Mouse (Mus musculus): ENCODE measurements at regions not wholly inside any gene's neighbourhood (a gene's known extent, or its start where the extent isn't known, plus 50 kb on each side); places are given as distances from the start of the nearest gene placed in this dataset.

- Histone ChIP-seq H3K9me3 (replicated peaks) (no peaks in the 10 kb centered on the region), H3K36me3 (no peaks in the 10 kb centered on the region), H3K4me2 (no peak overlapping the region), H3K4me1 (replicated peaks) (no peaks in the 10 kb centered on the region), H3K27me3 (no peaks in the 10 kb centered on the region), H3K9ac (no peak overlapping the region), H3K4me3 (no peak overlapping the region), H3K27ac (no peak overlapping the region)
- ATAC-seq (replicated peaks; ENCODE audit: insufficient number of reproducible peaks, insufficient read depth, low FRiP score, low read depth), result no peak
- WGBS, result 85% methylated on average over 2 of the region's 2 CpGs
Observed at GRCm38 (mm10) chr6:148564146-148564545, 120.0 kb upstream of the Tmtc1 start.

GRCm38 (mm10) chr6:148562206-148562708, 118.1 kb upstream of the Tmtc1 start:
- H3K9ac ChIP-seq, result no peak overlapping the region
- H3K9me3 ChIP-seq (replicated peaks), result no peaks in the 10 kb centered on the region
- H3K4me1 ChIP-seq (replicated peaks), result no peaks in the 10 kb centered on the region; the same call in 1 of the 2 replicates
- H3K27me3 ChIP-seq, result no peaks in the 10 kb centered on the region
- no peaks in the 10 kb centered on the region for H3K36me3 ChIP-seq
- no peak overlapping the region for H3K4me2 ChIP-seq
- no peak for ATAC-seq (replicated peaks; ENCODE audit: insufficient number of reproducible peaks, insufficient read depth, low FRiP score, low read depth)
- H3K4me3 ChIP-seq, result no peak overlapping the region
- WGBS, result 50% methylated on average over 2 of the region's 2 CpGs
- H3K27ac ChIP-seq, result no peak overlapping the region

DNA sequence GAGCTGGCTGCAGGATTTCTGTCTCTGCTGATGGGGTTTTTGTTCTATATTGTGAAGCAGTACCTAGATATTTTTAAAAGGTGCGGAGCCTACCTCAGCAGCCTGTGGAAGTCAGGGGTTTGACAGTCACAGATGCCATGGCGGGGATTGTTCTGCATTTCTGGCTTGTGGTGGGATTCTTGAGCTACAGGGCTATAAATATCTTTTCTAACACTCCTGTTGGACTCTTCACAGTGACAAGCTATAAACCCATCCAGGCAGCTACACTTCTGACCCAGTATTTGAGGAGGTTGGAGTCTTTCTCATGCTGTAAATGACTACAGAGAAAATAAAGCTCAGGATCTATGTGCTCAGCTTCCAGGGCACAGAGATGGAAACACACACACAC, 112.3 kb upstream of the Tmtc1 start:
- no peaks in the 10 kb centered on the region for H3K36me3 ChIP-seq
- H3K4me2 ChIP-seq, result peak overlapping the region; percentile 30; the same call in 1 of the 2 replicates
- no peak overlapping the region for H3K4me3 ChIP-seq
- WGBS, result 39% methylated on average over 2 of the region's 2 CpGs
- 0 out of 2 replicates have a peak, but pooled peaks have one; percentile 43 for ATAC-seq (replicated peaks; ENCODE audit: insufficient number of reproducible peaks, insufficient read depth, low FRiP score, low read depth)
- H3K9me3 ChIP-seq (replicated peaks), result no peaks in the 10 kb centered on the region
- no peak overlapping the region for H3K9ac ChIP-seq
- no peaks in the 10 kb centered on the region for H3K27me3 ChIP-seq
- peaks cover 19% of the 10 kb centered on the region; the same call in 1 of the 2 replicates for H3K4me1 ChIP-seq (replicated peaks)
- peak overlapping the region; percentile 85 for H3K27ac ChIP-seq

DNA sequence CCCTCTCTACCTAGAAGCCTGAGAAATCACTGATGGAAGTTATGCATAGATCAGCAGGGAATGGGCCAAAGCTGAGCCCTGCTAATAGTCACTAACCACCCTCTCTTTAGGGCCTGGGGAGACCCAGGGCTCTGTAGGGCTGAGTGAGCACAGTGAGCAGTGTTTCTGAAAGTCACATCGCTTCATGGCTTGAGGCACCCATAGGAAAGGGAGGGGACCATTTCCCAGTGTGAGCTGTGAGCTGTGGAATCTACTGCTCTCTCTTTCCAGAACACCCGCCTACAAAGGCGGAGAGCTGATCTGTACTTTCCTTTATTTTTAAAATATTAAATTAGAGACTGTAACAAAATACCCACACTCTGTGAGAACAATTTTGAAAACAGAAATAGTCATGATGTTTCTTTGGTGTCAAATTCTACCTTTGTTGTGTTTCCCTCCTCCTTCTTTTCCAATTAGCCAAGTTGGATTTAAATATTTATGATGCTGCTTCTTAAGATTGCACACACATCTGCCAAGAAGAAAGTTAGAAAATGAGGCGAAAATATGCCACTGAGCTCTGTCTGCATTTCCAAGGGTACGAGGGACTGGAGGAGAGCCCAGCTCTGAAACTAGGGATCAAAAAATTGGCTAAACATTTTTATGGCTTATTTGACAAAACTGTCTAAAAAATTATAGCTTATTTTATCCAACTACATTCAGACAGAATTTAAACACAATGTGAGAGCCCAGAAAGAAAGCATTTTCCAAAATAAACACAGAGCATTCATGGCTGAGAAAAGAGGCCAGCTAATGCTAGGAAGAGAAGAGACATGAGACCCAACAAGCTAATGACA, 111.7 kb upstream of the Tmtc1 start:
- H3K27ac ChIP-seq, result peak overlapping the region; percentile 85
- H3K4me1 ChIP-seq (replicated peaks), result peaks cover 19% of the 10 kb centered on the region; the same call in 1 of the 2 replicates
- ATAC-seq (replicated peaks; ENCODE audit: insufficient number of reproducible peaks, insufficient read depth, low FRiP score, low read depth), result no peak
- WGBS, result 67% methylated on average over 5 of the region's 5 CpGs
- no peak overlapping the region for H3K9ac ChIP-seq
- H3K9me3 ChIP-seq (replicated peaks), result no peaks in the 10 kb centered on the region
- H3K27me3 ChIP-seq, result no peaks in the 10 kb centered on the region
- H3K4me2 ChIP-seq, result peak overlapping the region; percentile 30; the same call in 1 of the 2 replicates
- H3K4me3 ChIP-seq, result no peak overlapping the region
- H3K36me3 ChIP-seq, result no peaks in the 10 kb centered on the region

DNA sequence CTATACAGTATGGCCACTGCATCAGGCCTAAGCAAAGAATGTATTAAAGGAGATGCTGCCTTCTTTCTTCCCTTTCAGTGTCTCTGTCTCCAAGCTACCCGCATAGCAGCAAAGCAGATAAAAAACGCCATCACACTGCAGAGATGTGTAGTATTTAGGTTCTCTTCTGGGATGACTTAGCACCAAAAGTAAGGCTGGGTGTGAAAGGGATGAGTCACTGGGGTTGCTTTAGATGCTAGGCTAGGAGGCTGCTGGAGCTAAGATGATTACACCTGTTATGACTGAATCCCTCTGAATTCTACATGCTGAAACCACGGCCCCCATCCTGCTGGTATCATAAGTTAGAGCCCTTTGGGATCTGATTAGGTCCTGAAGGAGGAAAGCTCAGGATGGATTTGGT, 110.3 kb upstream of the Tmtc1 start:
- H3K9me3 ChIP-seq (replicated peaks), result no peaks in the 10 kb centered on the region
- no peak overlapping the region for H3K27ac ChIP-seq
- no peak overlapping the region for H3K9ac ChIP-seq
- peaks cover 19% of the 10 kb centered on the region; the same call in 1 of the 2 replicates for H3K4me1 ChIP-seq (replicated peaks)
- ATAC-seq (replicated peaks; ENCODE audit: insufficient number of reproducible peaks, insufficient read depth, low FRiP score, low read depth), result no peak
- WGBS, result 76% methylated on average over 3 of the region's 3 CpGs
- no peaks in the 10 kb centered on the region for H3K36me3 ChIP-seq
- no peak overlapping the region for H3K4me2 ChIP-seq
- no peaks in the 10 kb centered on the region for H3K27me3 ChIP-seq
- H3K4me3 ChIP-seq, result no peak overlapping the region

DNA sequence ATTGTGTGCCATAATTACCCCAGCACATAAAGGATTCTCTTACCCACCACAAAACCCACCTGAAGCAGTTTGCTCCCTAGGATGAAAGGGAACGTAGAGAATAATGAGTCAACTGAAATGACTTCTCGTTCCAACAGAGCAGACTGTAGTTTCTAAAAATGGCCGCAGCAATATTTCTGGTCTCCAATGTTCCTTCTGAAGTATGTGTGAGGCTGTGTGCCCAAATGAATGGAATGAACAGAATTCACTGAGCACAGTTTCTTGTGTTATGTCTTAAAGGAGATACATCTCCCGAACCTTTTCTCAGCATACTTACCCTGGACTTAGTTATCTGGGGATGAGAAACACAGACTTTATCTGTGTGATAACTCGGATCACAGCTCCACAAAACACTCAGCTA, 109.4 kb upstream of the Tmtc1 start:
- 46% methylated on average over 5 of the region's 5 CpGs for WGBS
- no peak overlapping the region for H3K4me2 ChIP-seq
- H3K27ac ChIP-seq, result peak overlapping the region; percentile 63
- H3K4me1 ChIP-seq (replicated peaks), result peaks cover 22% of the 10 kb centered on the region
- no peaks in the 10 kb centered on the region for H3K27me3 ChIP-seq
- H3K9ac ChIP-seq, result no peak overlapping the region
- no peak for ATAC-seq (replicated peaks; ENCODE audit: insufficient number of reproducible peaks, insufficient read depth, low FRiP score, low read depth)
- no peaks in the 10 kb centered on the region for H3K36me3 ChIP-seq
- H3K9me3 ChIP-seq (replicated peaks), result no peaks in the 10 kb centered on the region
- no peak overlapping the region for H3K4me3 ChIP-seq

- Histone ChIP-seq H3K9me3 (replicated peaks) (no peaks in the 10 kb centered on the region), H3K36me3 (no peaks in the 10 kb centered on the region), H3K9ac (no peak overlapping the region), H3K27me3 (no peaks in the 10 kb centered on the region), H3K4me3 (no peak overlapping the region), H3K4me1 (replicated peaks) (peaks cover 22% of the 10 kb centered on the region), H3K4me2 (no peak overlapping the region), H3K27ac (no peak overlapping the region)
- ATAC-seq (replicated peaks; ENCODE audit: insufficient number of reproducible peaks, insufficient read depth, low FRiP score, low read depth), result no peak
- WGBS, result 55% methylated on average over 3 of the region's 3 CpGs
Observed at GRCm38 (mm10) chr6:148551097-148551496, 106.9 kb upstream of the Tmtc1 start.

- Histone ChIP-seq H3K4me3 (no peak overlapping the region), H3K9me3 (replicated peaks) (no peaks in the 10 kb centered on the region), H3K27me3 (no peaks in the 10 kb centered on the region), H3K4me1 (replicated peaks) (peaks cover 12% of the 10 kb centered on the region), H3K4me2 (no peak overlapping the region), H3K9ac (no peak overlapping the region), H3K27ac (peak overlapping the region; percentile 52), H3K36me3 (no peaks in the 10 kb centered on the region)
- ATAC-seq (replicated peaks; ENCODE audit: insufficient number of reproducible peaks, insufficient read depth, low FRiP score, low read depth), result no peak
- WGBS, result 27% methylated on average over 2 of the region's 2 CpGs
Observed at GRCm38 (mm10) chr6:148548138-148548778, 104.1 kb upstream of the Tmtc1 start.

GRCm38 (mm10) chr6:148543047-148543446, 98.9 kb upstream of the Tmtc1 start:
- WGBS, result 64% methylated on average over 3 of the region's 3 CpGs
- ATAC-seq (replicated peaks; ENCODE audit: insufficient number of reproducible peaks, insufficient read depth, low FRiP score, low read depth), result no peak

DNA sequence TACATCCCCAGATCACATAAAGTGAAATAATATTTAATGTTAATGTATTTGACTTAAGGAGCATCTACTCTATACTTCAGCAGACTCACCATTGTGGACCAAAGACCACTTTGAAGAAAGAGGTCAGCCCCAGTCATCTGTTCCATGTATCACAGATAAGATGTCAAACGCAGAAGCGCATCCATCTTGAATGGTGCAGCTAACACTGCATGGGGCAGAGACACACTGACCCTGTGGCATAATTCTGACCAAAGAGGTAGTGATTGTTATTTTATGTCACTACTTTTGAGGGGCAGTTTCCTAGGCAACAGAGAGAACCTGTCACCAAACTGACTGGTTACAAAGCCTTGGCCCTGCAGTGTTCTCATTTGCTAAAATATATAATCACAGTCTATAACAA, 97.8 kb upstream of the Tmtc1 start:
- no peak for ATAC-seq (replicated peaks; ENCODE audit: insufficient number of reproducible peaks, insufficient read depth, low FRiP score, low read depth)
- Histone ChIP-seq H3K27ac (no peak overlapping the region), H3K9ac (no peak overlapping the region), H3K4me3 (no peak overlapping the region), H3K27me3 (no peaks in the 10 kb centered on the region), H3K4me1 (replicated peaks) (0 out of 2 replicates have a peak, but pooled peaks cover 5% of the 10 kb centered on the region), H3K36me3 (no peaks in the 10 kb centered on the region), H3K9me3 (replicated peaks) (no peaks in the 10 kb centered on the region), H3K4me2 (no peak overlapping the region)
- WGBS, result 84% methylated on average over 2 of the region's 2 CpGs

More at GRCm38 (mm10) chr6:148543047-148543446, 98.9 kb upstream of the Tmtc1 start:
- Histone ChIP-seq H3K4me1 (replicated peaks) (peaks cover 11% of the 10 kb centered on the region), H3K36me3 (no peaks in the 10 kb centered on the region), H3K27me3 (no peaks in the 10 kb centered on the region), H3K4me3 (no peak overlapping the region), H3K4me2 (no peak overlapping the region), H3K9me3 (replicated peaks) (no peaks in the 10 kb centered on the region), H3K9ac (no peak overlapping the region), H3K27ac (no peak overlapping the region)

DNA sequence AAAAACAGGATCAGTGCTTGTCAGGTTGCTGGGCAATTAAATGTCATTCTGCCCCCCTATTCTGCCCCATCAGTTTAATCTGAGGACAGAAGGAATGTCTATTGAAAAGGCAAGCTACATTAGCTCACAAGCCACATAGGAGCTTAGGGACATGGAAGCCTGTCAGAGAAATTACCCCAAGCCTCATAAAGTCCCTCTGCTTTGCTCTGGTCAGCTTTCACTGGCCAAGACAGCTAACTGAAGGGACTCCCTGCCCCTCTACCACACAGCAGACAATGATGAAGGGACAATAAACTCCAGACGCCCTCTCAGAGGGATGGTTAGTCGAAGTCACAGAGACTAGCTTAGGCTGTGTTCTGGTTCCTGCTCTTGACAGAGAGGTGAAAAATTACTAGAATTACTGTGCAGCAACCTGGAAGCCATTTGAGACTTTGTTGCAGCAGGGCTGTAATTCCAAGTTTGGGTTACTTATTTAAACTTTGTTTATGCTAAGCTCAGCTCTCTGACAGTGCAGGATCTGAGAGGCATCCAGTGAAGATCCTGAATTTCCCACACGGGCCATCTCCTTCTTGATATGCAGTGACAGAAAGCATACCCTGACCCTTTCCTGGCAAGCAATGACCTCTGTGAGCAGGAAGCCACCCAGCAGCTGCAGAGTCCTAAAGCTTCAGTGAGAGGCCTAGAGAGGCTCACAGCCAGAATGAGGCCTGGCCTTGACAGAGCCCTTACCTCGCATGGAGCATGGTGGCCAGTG, 95.2 kb upstream of the Tmtc1 start:
- Histone ChIP-seq H3K9me3 (replicated peaks) (no peaks in the 10 kb centered on the region), H3K4me1 (replicated peaks) (0 out of 2 replicates have a peak, but pooled peaks cover 5% of the 10 kb centered on the region), H3K27me3 (no peaks in the 10 kb centered on the region), H3K9ac (no peak overlapping the region), H3K4me3 (no peak overlapping the region), H3K27ac (no peak overlapping the region), H3K36me3 (no peaks in the 10 kb centered on the region), H3K4me2 (no peak overlapping the region)
- no peak for ATAC-seq (replicated peaks; ENCODE audit: insufficient number of reproducible peaks, insufficient read depth, low FRiP score, low read depth)
- 51% methylated on average over 4 of the region's 4 CpGs for WGBS

All from heart, embryonic 15.5 days (tissue).